Mouse (Mus musculus) adrenal gland, postnatal 25 days (tissue): ENCODE measurements around the gene Zfyve16. TPM values are rescaled to one million over a fixed set of nuclear protein-coding genes. Genes with fewer than 3 reads are reported as not detected.

Experiments
- DNase-seq: peaks from one replicate; pipeline ENCODE4 v3.0.0; 2021; ENCODE audit warnings: mixed read lengths
- long read RNA-seq: library from polyadenylated mRNA; stranded (forward); transcript quantifications from one replicate; pipeline ENCODE4 v2.0.0, GENCODE M21; 2021
- total RNA-seq: library from RNA; stranded (reverse); gene quantifications from 2 replicates; pipeline ENCODE4 v1.2.3, GENCODE M21; 2021

The Zfyve16 gene
- 25.6 and 27.4 TPM in 2 replicates for total RNA-seq
- long read RNA-seq, full-length matches to known transcripts = 2 of 4 reads
- long read RNA-seq, partial matches to known transcripts = 2 of 4 reads
- long read RNA-seq, other reads (novel, unspliced or antisense) = 0 of 4 reads

- DNase-seq = peak; percentile 99
These were observed at the start of gene Zfyve16 for GRCm38 (mm10) chr13:92530721-92531211. Gene Zfyve16, minus strand, starts transcription at chr13:92530868.

GRCm38 (mm10) chr13:92578210-92578609, 47.5 kb upstream of the Zfyve16 start:
- DNase-seq = no peak

- DNase-seq = no peak
These were observed 46.0 kb upstream of the Zfyve16 start for GRCm38 (mm10) chr13:92576688-92577087.

GRCm38 (mm10) chr13:92576072-92576471, 45.4 kb upstream of the Zfyve16 start, which contains the start of gene Spz1:
Gene Spz1, minus strand, starts transcription at chr13:92576172.
- no peak for DNase-seq

GRCm38 (mm10) chr13:92559429-92559828, 28.8 kb upstream of the Zfyve16 start:
- no peak for DNase-seq

- no peak for DNase-seq
These were observed 26.6 kb upstream of the Zfyve16 start for GRCm38 (mm10) chr13:92557229-92557628.

GRCm38 (mm10) chr13:92556458-92557126, 25.9 kb upstream of the Zfyve16 start:
- DNase-seq = no peak

GRCm38 (mm10) chr13:92547093-92547492, 16.4 kb upstream of the Zfyve16 start:
- DNase-seq = no peak

- DNase-seq = no peak
These were observed 10.3 kb upstream of the Zfyve16 start for GRCm38 (mm10) chr13:92540997-92541396.

- DNase-seq = no peak
These were observed 8.5 kb upstream of the Zfyve16 start for GRCm38 (mm10) chr13:92539126-92539525.

- DNase-seq = no peak
These were observed 3.1 kb upstream of the Zfyve16 start for GRCm38 (mm10) chr13:92533801-92534200.

- DNase-seq = no peak
These were observed 1.5 kb upstream of the Zfyve16 start for GRCm38 (mm10) chr13:92532216-92532615.

- DNase-seq = no peak
These were observed 569 bp upstream of the Zfyve16 start for GRCm38 (mm10) chr13:92531237-92531636.

GRCm38 (mm10) chr13:92529828-92530720, 594 bp downstream of the Zfyve16 start:
- no peak for DNase-seq

- DNase-seq = no peak
These were observed 7.4 kb downstream of the Zfyve16 start for GRCm38 (mm10) chr13:92523178-92523813.

GRCm38 (mm10) chr13:92504871-92505270, 25.8 kb downstream of the Zfyve16 start:
- peak; percentile 18 for DNase-seq

- DNase-seq = no peak
These were observed 38.7 kb downstream of the Zfyve16 start for GRCm38 (mm10) chr13:92491923-92492322.

GRCm38 (mm10) chr13:92490817-92491216, 39.9 kb downstream of the Zfyve16 start:
- DNase-seq = peak; percentile 26

GRCm38 (mm10) chr13:92483852-92484463, 46.7 kb downstream of the Zfyve16 start, which contains the start of gene Fam151b:
Gene Fam151b, minus strand, starts transcription at chr13:92484015.
- peak; percentile 90 for DNase-seq

- peak; percentile 35 for DNase-seq
These were observed 47.3 kb downstream of the Zfyve16 start for GRCm38 (mm10) chr13:92483348-92483747.

GRCm38 (mm10) chr13:92470151-92470550, 60.5 kb downstream of the Zfyve16 start:
- DNase-seq = no peak

- no peak for DNase-seq
These were observed 61.3 kb downstream of the Zfyve16 start for GRCm38 (mm10) chr13:92469381-92469780.
